Comparison of ENCODE assay signal across 10 mouse cellular contexts in the genomic region with DNA sequence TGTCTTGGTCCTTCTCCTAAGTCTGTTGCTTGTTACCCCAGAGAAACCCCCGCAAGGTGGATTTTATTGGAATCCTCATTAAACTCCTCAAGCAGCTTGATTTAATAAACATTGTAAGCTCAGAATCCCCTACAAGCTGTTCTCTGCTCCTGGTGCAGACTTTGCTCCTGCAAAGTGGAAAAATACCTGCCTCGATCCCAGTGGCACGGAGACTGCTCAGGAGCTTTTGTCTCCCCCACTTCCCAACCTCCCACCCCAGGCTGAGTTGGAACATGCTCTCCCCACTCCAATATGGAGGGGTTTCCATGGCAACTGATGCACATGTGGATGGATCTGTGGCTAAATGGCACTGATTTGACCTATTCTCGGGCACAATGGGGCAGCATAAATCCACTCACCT.
"Had no signal": no experiment of that assay in that cellular context is flagged by ENCODE, and none has a peak within 500 bp of the region (broad histone marks: within the 10 kb centered on the region; RNA-seq: fewer than 3 reads in every experiment).

No protein-coding gene starts in this region.

- DNase-seq: kidney, postnatal 10 days; kidney, postnatal 4 days; left cerebral cortex, postnatal 4 days; lung, adult 18-20 months; lung, postnatal 36 days; thymus, postnatal 4 days had no signal

- H3K4me3 ChIP-seq: layer of hippocampus, adult 2 months; neural tube, embryonic 12.5 days had no signal

- H3K27me3 ChIP-seq: neural tube, embryonic 12.5 days had no signal

- H3K9ac ChIP-seq: liver, embryonic 14.5 days; neural tube, embryonic 12.5 days had no signal

- H3K4me1 ChIP-seq: neural tube, embryonic 12.5 days had no signal

- H3K36me3 ChIP-seq: neural tube, embryonic 12.5 days had no signal

- H3K9me3 ChIP-seq: neural tube, embryonic 12.5 days had no signal

- H3K4me2 ChIP-seq: neural tube, embryonic 12.5 days had no signal

- H3K27ac ChIP-seq: layer of hippocampus, adult 2 months; liver, embryonic 14.5 days; neural tube, embryonic 12.5 days; stomach, postnatal 0 days had no signal
